Mouse (Mus musculus) heart, postnatal 0 days (tissue): Measurements from ENCODE around the gene Col8a2.

ENCODE experiments used
- CTCF ChIP-seq: IDR thresholded peaks from 2 replicates; pipeline ENCODE4 v1.5.1; 2016; ENCODE audit warnings: antibody characterized with exemption, control low read depth, low read depth
- EP300 ChIP-seq: IDR thresholded peaks from 2 replicates; pipeline ENCODE4 v1.6.1; 2016; ENCODE audit warnings: antibody characterized with exemption, low read depth

DNA sequence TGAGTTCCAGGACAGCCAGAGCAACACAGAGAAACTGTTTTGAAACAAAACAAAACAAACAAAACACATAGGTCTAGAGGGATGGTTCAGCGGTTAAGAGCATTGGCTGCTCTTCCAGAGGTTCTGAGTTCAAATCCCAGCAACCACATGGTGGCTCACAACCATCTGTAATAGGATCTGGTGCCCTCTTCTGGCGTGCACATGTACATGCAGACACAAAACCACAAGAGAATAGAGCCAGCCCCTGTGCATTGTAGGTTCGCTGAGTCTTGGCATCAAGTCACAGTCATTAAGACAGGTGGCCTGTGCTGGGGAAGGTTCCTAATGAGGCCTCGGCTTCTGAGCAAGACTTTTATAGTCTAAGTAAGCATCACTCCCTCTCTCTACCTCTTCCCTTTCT lies 17.3 kb downstream of the Col8a2 start:
- no peak for TF ChIP-seq CTCF
- TF ChIP-seq EP300 = no peak
